Mouse (Mus musculus): ENCODE results near the gene Sec24d.

DNA sequence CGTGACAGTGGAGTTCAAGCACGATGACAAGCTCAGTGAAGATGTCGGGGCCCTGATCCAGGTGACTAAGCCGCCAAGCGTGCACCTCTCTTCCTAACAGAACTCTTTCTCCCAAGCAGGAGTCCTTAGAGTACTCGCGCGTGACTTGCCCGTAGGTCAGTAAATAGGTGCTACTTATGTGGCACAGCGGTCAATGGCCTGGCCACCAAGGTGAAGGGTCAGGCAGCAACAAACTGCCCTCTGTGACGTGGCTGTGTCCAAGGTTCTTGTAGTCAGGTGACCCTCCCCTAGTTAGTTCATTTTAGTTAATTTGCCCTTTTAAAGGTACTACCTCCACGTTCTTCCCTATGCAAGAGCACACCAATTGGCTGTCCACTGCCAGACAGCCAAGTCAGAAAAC is 86.4 kb downstream of the Sec24d start:
- TF ChIP-seq POLR2A (IDR thresholded peaks at IDR 0.05; ENCODE audit: borderline replicate concordance, low read depth, low read length) (no peak), CTCF (IDR thresholded peaks at IDR 0.05; ENCODE audit: low read depth, low read length) (no peak)

Measured in bone marrow macrophage, adult 2 months (primary cell).